Mouse (Mus musculus) MEL (cell line): ENCODE measurements around the gene Arpc3.

Experiments
- CTCF ChIP-seq, 3 experiments: IDR thresholded peaks in 2 of 3; conservative IDR thresholded peaks in 1 of 3; 2 replicates each; pipeline ENCODE4 v1.5.1; 2011 to 2012; ENCODE audit warnings: low read length in 3 of 3, low read depth in 2 of 3, mild to moderate bottlenecking in 2 of 3, improper control_type of control experiment in 1 of 3, inconsistent platforms in 1 of 3, mixed read lengths in 1 of 3, moderate library complexity in 1 of 3; ENCODE audit not compliant: control insufficient read depth in 1 of 3, insufficient read depth in 1 of 3, poor library complexity in 1 of 3, severe bottlenecking in 1 of 3
- E2F4 ChIP-seq: IDR thresholded peaks from 2 replicates; pipeline ENCODE4 v1.6.1; 2011; ENCODE audit warnings: low read depth, low read length, improper control_type of control experiment, borderline replicate concordance
- MAFK ChIP-seq: IDR thresholded peaks from 2 replicates; pipeline ENCODE4 v1.6.1; 2011; ENCODE audit warnings: low read depth, mild to moderate bottlenecking, low read length, improper control_type of control experiment, borderline replicate concordance
- POLR2A ChIP-seq, 2 experiments: IDR thresholded peaks; 2 replicates each; pipeline ENCODE4 v1.6.1; 2011 to 2012; ENCODE audit warnings: low read length in 2 of 2, mild to moderate bottlenecking in 2 of 2, control low read depth in 1 of 2, improper control_type of control experiment in 1 of 2, low read depth in 1 of 2, moderate library complexity in 1 of 2; ENCODE audit not compliant: control insufficient read depth in 1 of 2, insufficient read depth in 1 of 2, poor library complexity in 1 of 2
- TBP ChIP-seq: IDR thresholded peaks from 2 replicates; pipeline ENCODE4 v1.8.0; 2011; ENCODE audit warnings: low read depth, low read length, improper control_type of control experiment
- ZNF384 ChIP-seq: IDR thresholded peaks from 2 replicates; pipeline ENCODE4 v1.6.1; 2012; ENCODE audit warnings: low read depth, mild to moderate bottlenecking, inconsistent platforms, low read length, improper control_type of control experiment

DNA sequence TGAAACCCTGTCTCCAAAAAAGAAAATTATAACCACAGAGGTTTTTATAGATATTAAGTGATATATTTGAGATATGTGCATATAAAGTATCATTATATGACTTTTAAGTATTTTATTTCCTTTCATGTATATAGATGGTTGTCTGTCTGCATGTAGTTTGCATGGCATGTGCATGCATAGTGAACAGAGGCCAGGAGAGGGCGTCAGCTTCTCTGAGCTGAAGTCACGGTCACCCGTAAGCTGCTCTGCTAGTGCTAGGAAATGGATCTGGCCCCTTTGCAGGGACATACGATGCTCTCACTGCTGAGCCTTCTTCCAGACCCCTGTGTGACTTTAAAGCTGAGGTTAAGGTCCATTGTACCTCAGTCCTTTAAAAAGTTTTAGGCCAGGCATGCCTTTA, 42.9 kb downstream of the Arpc3 start:
- TF ChIP-seq CTCF (IDR thresholded peaks at IDR 0.05 in 2 of 3, conservative IDR thresholded peaks at IDR 0.05 in 1 of 3; ENCODE audit: control insufficient read depth in 1 of 3, insufficient read depth in 1 of 3, low read depth in 2 of 3, low read length in 3 of 3, poor library complexity in 1 of 3, severe bottlenecking in 1 of 3): peak; percentile 19 to 44 (median 34); a peak in 5 of 6 replicates
- no peak for TF ChIP-seq TBP
- TF ChIP-seq POLR2A (IDR thresholded peaks at IDR 0.05; ENCODE audit: control insufficient read depth in 1 of 2, insufficient read depth in 1 of 2, low read depth in 1 of 2, low read length in 2 of 2, poor library complexity in 1 of 2): no peak
- no peak for TF ChIP-seq E2F4
- no peak for TF ChIP-seq MAFK
- TF ChIP-seq ZNF384: no peak
